Mouse (Mus musculus): Measurements from ENCODE around the gene Slu7. TPM values are rescaled to one million over a fixed set of nuclear protein-coding genes. Genes with fewer than 3 reads are reported as not detected.

Gene Slu7
- polyA plus RNA-seq, 1 experiment from 2014 or later: 55.4 TPM

- no peak overlapping the region for H3K27ac ChIP-seq (ENCODE audit: low read length)
- H3K36me3 ChIP-seq (ENCODE audit: control insufficient read depth, insufficient read depth, low read length): no peaks in the 10 kb centered on the region
- no peaks in the 10 kb centered on the region for H3K9me3 ChIP-seq (ENCODE audit: control insufficient read depth, low read depth, low read length)
- no peak for ATAC-seq (ENCODE audit: insufficient number of reproducible peaks, insufficient read depth, low FRiP score, low read depth)
- H3K4me2 ChIP-seq (replicated peaks; ENCODE audit: low read depth, low read length): no peak overlapping the region
- peaks cover 7% of the 10 kb centered on the region; the same call in 1 of the 2 replicates for H3K4me1 ChIP-seq (ENCODE audit: control insufficient read depth, insufficient read depth, low read length)
- no peaks in the 10 kb centered on the region for H3K27me3 ChIP-seq (ENCODE audit: control insufficient read depth, insufficient read depth, low read length)
- H3K9ac ChIP-seq (replicated peaks; ENCODE audit: low read depth, low read length): no peak overlapping the region
- WGBS: 70% methylated on average over 6 of the region's 6 CpGs
- H3K4me3 ChIP-seq (ENCODE audit: low read depth, low read length): no peak overlapping the region
These were observed 37.6 kb downstream of the Slu7 start for GRCm38 (mm10) chr11:43470881-43471820.

- H3K27me3 ChIP-seq (ENCODE audit: control insufficient read depth, insufficient read depth, low read length): no peaks in the 10 kb centered on the region
- 64% methylated on average over 1 of the region's 1 CpGs for WGBS
- H3K27ac ChIP-seq (ENCODE audit: low read length): no peak overlapping the region
- no peak overlapping the region for H3K4me3 ChIP-seq (ENCODE audit: low read depth, low read length)
- no peak for ATAC-seq (ENCODE audit: insufficient number of reproducible peaks, insufficient read depth, low FRiP score, low read depth)
- no peaks in the 10 kb centered on the region for H3K36me3 ChIP-seq (ENCODE audit: control insufficient read depth, insufficient read depth, low read length)
- no peak overlapping the region for H3K4me2 ChIP-seq (replicated peaks; ENCODE audit: low read depth, low read length)
- H3K9ac ChIP-seq (replicated peaks; ENCODE audit: low read depth, low read length): no peak overlapping the region
- no peaks in the 10 kb centered on the region for H3K9me3 ChIP-seq (ENCODE audit: control insufficient read depth, low read depth, low read length)
- H3K4me1 ChIP-seq (ENCODE audit: control insufficient read depth, insufficient read depth, low read length): peaks cover 7% of the 10 kb centered on the region; the same call in 1 of the 2 replicates
These were observed 39.6 kb downstream of the Slu7 start for GRCm38 (mm10) chr11:43473115-43473514.

- Histone ChIP-seq H3K4me2 (replicated peaks; ENCODE audit: low read depth, low read length) (peak overlapping the region; percentile 76), H3K9ac (replicated peaks; ENCODE audit: low read depth, low read length) (0 out of 2 replicates have a peak overlapping the region, but pooled peaks have one; percentile 1), H3K4me3 (ENCODE audit: low read depth, low read length) (peak overlapping the region; percentile 24), H3K36me3 (ENCODE audit: control insufficient read depth, insufficient read depth, low read length) (no peaks in the 10 kb centered on the region), H3K27ac (ENCODE audit: low read length) (no peak overlapping the region), H3K9me3 (ENCODE audit: control insufficient read depth, low read depth, low read length) (no peaks in the 10 kb centered on the region), H3K4me1 (ENCODE audit: control insufficient read depth, insufficient read depth, low read length) (peaks cover 7% of the 10 kb centered on the region; the same call in 1 of the 2 replicates), H3K27me3 (ENCODE audit: control insufficient read depth, insufficient read depth, low read length) (no peaks in the 10 kb centered on the region)
- WGBS: 44% methylated on average over 15 of the region's 15 CpGs
- no peak for ATAC-seq (ENCODE audit: insufficient number of reproducible peaks, insufficient read depth, low FRiP score, low read depth)
These were observed 40.2 kb downstream of the Slu7 start for GRCm38 (mm10) chr11:43473635-43474224.

GRCm38 (mm10) chr11:43474225-43474774 lies 40.8 kb downstream of the Slu7 start, which contains the start of gene C1qtnf2:
Gene C1qtnf2, plus strand, starts transcription at chr11:43474276.
- H3K4me2 ChIP-seq (replicated peaks; ENCODE audit: low read depth, low read length): peak within 1 kb of the TSS; percentile 76
- no peaks in the 10 kb centered on the region for H3K36me3 ChIP-seq (ENCODE audit: control insufficient read depth, insufficient read depth, low read length)
- WGBS: 2% methylated on average over 24 of the region's 24 CpGs
- H3K4me1 ChIP-seq (ENCODE audit: control insufficient read depth, insufficient read depth, low read length): peaks cover 7% of the 10 kb centered on the region; the same call in 1 of the 2 replicates
- H3K4me3 ChIP-seq (ENCODE audit: low read depth, low read length): peak within 1 kb of the TSS; percentile 24
- no peak within 1 kb of the TSS for H3K27ac ChIP-seq (ENCODE audit: low read length)
- H3K9ac ChIP-seq (replicated peaks; ENCODE audit: low read depth, low read length): peak within 1 kb of the TSS; percentile 1; the same call in 1 of the 2 replicates
- H3K9me3 ChIP-seq (ENCODE audit: control insufficient read depth, low read depth, low read length): no peaks in the 10 kb centered on the region
- H3K27me3 ChIP-seq (ENCODE audit: control insufficient read depth, insufficient read depth, low read length): no peaks in the 10 kb centered on the region
- ATAC-seq (ENCODE audit: insufficient number of reproducible peaks, insufficient read depth, low FRiP score, low read depth): peak; percentile 68

- ATAC-seq (ENCODE audit: insufficient number of reproducible peaks, insufficient read depth, low FRiP score, low read depth): no peak
- 90% methylated on average over 3 of the region's 3 CpGs for WGBS
These were observed 45.8 kb downstream of the Slu7 start for GRCm38 (mm10) chr11:43479376-43479775.

GRCm38 (mm10) chr11:43480561-43480960 lies 47.0 kb downstream of the Slu7 start:
- no peak for ATAC-seq (ENCODE audit: insufficient number of reproducible peaks, insufficient read depth, low FRiP score, low read depth)
- Histone ChIP-seq H3K4me2 (replicated peaks; ENCODE audit: low read depth, low read length) (no peak overlapping the region), H3K9me3 (ENCODE audit: control insufficient read depth, low read depth, low read length) (no peaks in the 10 kb centered on the region), H3K27me3 (ENCODE audit: control insufficient read depth, insufficient read depth, low read length) (no peaks in the 10 kb centered on the region), H3K4me1 (ENCODE audit: control insufficient read depth, insufficient read depth, low read length) (peaks cover 28% of the 10 kb centered on the region), H3K4me3 (ENCODE audit: low read depth, low read length) (no peak overlapping the region), H3K36me3 (ENCODE audit: control insufficient read depth, insufficient read depth, low read length) (no peaks in the 10 kb centered on the region), H3K27ac (ENCODE audit: low read length) (no peak overlapping the region), H3K9ac (replicated peaks; ENCODE audit: low read depth, low read length) (no peak overlapping the region)
- WGBS: 36% methylated on average over 5 of the region's 5 CpGs

More at GRCm38 (mm10) chr11:43479376-43479775, 45.8 kb downstream of the Slu7 start:
- Histone ChIP-seq H3K4me3 (ENCODE audit: low read depth, low read length) (no peak overlapping the region), H3K27me3 (ENCODE audit: control insufficient read depth, insufficient read depth, low read length) (no peaks in the 10 kb centered on the region), H3K4me1 (ENCODE audit: control insufficient read depth, insufficient read depth, low read length) (peaks cover 32% of the 10 kb centered on the region), H3K9ac (replicated peaks; ENCODE audit: low read depth, low read length) (no peak overlapping the region), H3K9me3 (ENCODE audit: control insufficient read depth, low read depth, low read length) (no peaks in the 10 kb centered on the region), H3K27ac (ENCODE audit: low read length) (no peak overlapping the region), H3K36me3 (ENCODE audit: control insufficient read depth, insufficient read depth, low read length) (no peaks in the 10 kb centered on the region), H3K4me2 (replicated peaks; ENCODE audit: low read depth, low read length) (no peak overlapping the region)

GRCm38 (mm10) chr11:43481672-43482522 lies 48.4 kb downstream of the Slu7 start:
- Histone ChIP-seq H3K4me1 (ENCODE audit: control insufficient read depth, insufficient read depth, low read length) (peaks cover 28% of the 10 kb centered on the region), H3K4me2 (replicated peaks; ENCODE audit: low read depth, low read length) (no peak overlapping the region), H3K4me3 (ENCODE audit: low read depth, low read length) (no peak overlapping the region), H3K27ac (ENCODE audit: low read length) (no peak overlapping the region), H3K27me3 (ENCODE audit: control insufficient read depth, insufficient read depth, low read length) (no peaks in the 10 kb centered on the region), H3K9me3 (ENCODE audit: control insufficient read depth, low read depth, low read length) (no peaks in the 10 kb centered on the region), H3K36me3 (ENCODE audit: control insufficient read depth, insufficient read depth, low read length) (no peaks in the 10 kb centered on the region), H3K9ac (replicated peaks; ENCODE audit: low read depth, low read length) (no peak overlapping the region)
- WGBS: 49% methylated on average over 3 of the region's 3 CpGs
- ATAC-seq (ENCODE audit: insufficient number of reproducible peaks, insufficient read depth, low FRiP score, low read depth): no peak
